In genomic region chr16:34525205-34525604, GRCm38 (mm10) we compare ENCODE assay signal across 14 mouse cellular contexts. TPM values are rescaled to one million over a fixed set of nuclear protein-coding genes. Genes with fewer than 3 reads are reported as not detected.
DNase-seq lines count a peak whose midpoint lies in the region; ATAC-seq and TF ChIP-seq lines count a peak whose summit lies in the region.
"Had no signal": no experiment of that assay in that cellular context is flagged by ENCODE, and none has a peak within 500 bp of the region (broad histone marks: within the 10 kb centered on the region; RNA-seq: fewer than 3 reads in every experiment).

No protein-coding gene starts in this region.

- TF ChIP-seq POLR2A in cortical plate, adult 2 months (IDR thresholded peaks at IDR 0.05; ENCODE audit: extremely low read depth, insufficient read depth, low read length), result no peak

- no peak for ATAC-seq in heart, embryonic 11.5 days (replicated peaks; ENCODE audit: insufficient number of reproducible peaks, low FRiP score, low TSS enrichment)
- ATAC-seq: CD4-positive, CD25-positive, alpha-beta regulatory T cell, adult 4 months had no signal

- no peak overlapping the region for H3K9ac ChIP-seq in heart, embryonic 11.5 days (ENCODE audit: low read depth, low read length)
- H3K9ac ChIP-seq: embryonic facial prominence, embryonic 12.5 days; hindbrain, embryonic 14.5 days had no signal

- peak; percentile 89 for DNase-seq in heart, adult 11 months
- DNase-seq in left cerebral cortex, adult 11 months (ENCODE audit: low spot score), result peak; percentile 47
- no peak for DNase-seq in left cerebral cortex, postnatal 4 days
- peak; percentile 51 for DNase-seq in right cerebral cortex, postnatal 25 days
- no peak for DNase-seq in spleen, postnatal 36 days (ENCODE audit: low spot score in 2 of 2)
- DNase-seq: cerebellum, adult 9-10 months; liver; lung, postnatal 10 days had no signal

- H3K4me2 ChIP-seq in heart, embryonic 11.5 days, result no peak overlapping the region
- H3K4me2 ChIP-seq: embryonic facial prominence, embryonic 12.5 days; hindbrain, embryonic 14.5 days had no signal

- no peaks in the 10 kb centered on the region for H3K27me3 ChIP-seq in heart, embryonic 11.5 days (ENCODE audit: control insufficient read depth, insufficient read depth, low read length)
- H3K27me3 ChIP-seq: embryonic facial prominence, embryonic 12.5 days had no signal

- intact Hi-C loops in left cerebral cortex, postnatal 4 days (cut with DNase I), result loop anchor here (10.0 kb wide), 1 partner anchor 180 kb away; no protein-coding TSS in a partner anchor

- no peaks in the 10 kb centered on the region for H3K9me3 ChIP-seq in heart, embryonic 11.5 days (replicated peaks; ENCODE audit: control insufficient read depth, low read length)
- H3K9me3 ChIP-seq: embryonic facial prominence, embryonic 12.5 days; midbrain, embryonic 10.5 days had no signal

- 18% methylated on average over 3 of the region's 3 CpGs for WGBS in heart, embryonic 11.5 days (ENCODE audit: insufficient replicate concordance)

- H3K36me3 ChIP-seq in heart, embryonic 11.5 days (ENCODE audit: control insufficient read depth, insufficient read depth, low read length), result no peaks in the 10 kb centered on the region
- H3K36me3 ChIP-seq: embryonic facial prominence, embryonic 12.5 days had no signal

- H3K4me1 ChIP-seq in heart, embryonic 11.5 days (ENCODE audit: control insufficient read depth, insufficient read depth, low read length), result peaks cover 9% of the 10 kb centered on the region
- H3K4me1 ChIP-seq in cortical plate, adult 2 months (ENCODE audit: control insufficient read depth, insufficient read depth, low read length), result peaks cover 6% of the 10 kb centered on the region; the same call in 1 of the 2 replicates

- no peak for TF ChIP-seq CTCF in cortical plate, adult 2 months (IDR thresholded peaks at IDR 0.05; ENCODE audit: extremely low read depth, insufficient read depth, low read length)

- no peak overlapping the region for H3K4me3 ChIP-seq in heart, embryonic 11.5 days (ENCODE audit: low read depth, low read length)
- no peak overlapping the region for H3K4me3 ChIP-seq in cortical plate, adult 2 months (ENCODE audit: insufficient read depth, low read length)
- H3K4me3 ChIP-seq: embryonic facial prominence, embryonic 12.5 days; midbrain, embryonic 10.5 days had no signal

- H3K27ac ChIP-seq in heart, embryonic 11.5 days (ENCODE audit: low read depth, low read length), result no peak overlapping the region
- 0 out of 2 replicates have a peak overlapping the region, but pooled peaks have one; percentile 42 for H3K27ac ChIP-seq in cortical plate, adult 2 months (ENCODE audit: insufficient read depth, low read length)
- H3K27ac ChIP-seq: embryonic facial prominence, embryonic 12.5 days; hindbrain, embryonic 14.5 days; midbrain, embryonic 10.5 days had no signal

RNA-seq across cellular contexts. Expression of gene Kalrn, which starts 48.1 kb away (rescaled TPM):
- polyA plus RNA-seq in heart, embryonic 11.5 days (2014; fragmentation: Nextera tagmentation; extraction: Ambion mirVana), result 23.0 and 23.6 TPM in 2 replicates
- total RNA-seq in left cerebral cortex, postnatal 4 days (2021), result 100 to 1,000 TPM; 233 to 236 TPM
- 278 and 304 TPM in 2 replicates for polyA plus RNA-seq in cortical plate, adult 2 months (2012; rRNA removed)

Comparison
In these comparisons a context has a peak if more than half of its experiments do, and no peak if none do; other contexts are left out.
1. DNase-seq: peak in heart, adult 11 months (single experiment), left cerebral cortex, adult 11 months (single experiment) and right cerebral cortex, postnatal 25 days (single experiment); none in left cerebral cortex, postnatal 4 days (single experiment) and spleen, postnatal 36 days (0 of 2).
2. RNA of gene Kalrn, which starts 48.1 kb away (polyA plus RNA-seq): 278 to 304 TPM in cortical plate, adult 2 months; 23.0 to 23.6 TPM in heart, embryonic 11.5 days; every median in the first group is over 10 times any median in the second.